Mouse (Mus musculus) gastrocnemius, postnatal 25 days (tissue): ENCODE measurements around the gene Rassf3. TPM values are rescaled to one million over a fixed set of nuclear protein-coding genes. Genes with fewer than 3 reads are reported as not detected.

Experiments
- DNase-seq: peaks from one replicate; pipeline ENCODE4 v3.0.0; 2022
- total RNA-seq, 2 experiments: library from RNA; stranded (reverse); gene quantifications; 1 replicate in 1 of 2; 2 replicates in 1 of 2; pipeline ENCODE4 v1.2.3; 2021

Gene Rassf3
- total RNA-seq, 2 experiments from 2014 or later, result 48.5 to 51.3 TPM

DNA sequence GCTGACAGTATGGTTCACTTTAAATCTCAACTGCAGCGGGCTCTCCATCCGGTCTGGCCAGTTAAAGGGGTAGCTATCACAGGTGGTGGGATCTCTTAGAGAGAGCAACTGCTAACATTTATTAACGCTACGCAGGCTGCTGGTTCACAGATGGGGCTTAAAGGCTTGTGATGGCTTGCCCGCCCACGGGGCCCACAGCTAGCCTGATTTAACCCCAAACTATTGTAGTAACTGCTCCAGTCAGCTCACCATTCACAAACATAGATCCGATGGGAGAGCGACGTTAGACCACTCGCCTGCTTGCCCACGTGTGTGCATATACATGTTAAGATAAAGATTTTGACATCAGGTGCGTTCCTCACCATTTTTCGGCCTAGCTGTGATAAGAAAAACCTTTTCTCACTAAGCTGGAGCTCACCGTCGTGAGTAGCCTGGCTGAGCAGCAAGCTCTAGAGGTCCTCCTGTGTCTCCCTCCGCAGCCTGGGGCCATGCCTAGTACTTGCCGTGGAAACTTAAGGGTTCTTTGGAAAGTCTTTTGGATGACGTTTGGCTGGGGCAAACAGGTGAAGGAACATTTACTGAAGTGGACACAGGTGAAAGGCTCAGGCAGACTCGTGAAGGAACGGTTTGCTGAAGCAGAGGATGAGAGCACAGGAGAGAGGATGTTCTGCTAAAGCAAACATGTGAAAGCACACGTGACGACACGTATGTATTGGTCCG is 13.8 kb downstream of the Rassf3 start:
- no peak for DNase-seq

DNA sequence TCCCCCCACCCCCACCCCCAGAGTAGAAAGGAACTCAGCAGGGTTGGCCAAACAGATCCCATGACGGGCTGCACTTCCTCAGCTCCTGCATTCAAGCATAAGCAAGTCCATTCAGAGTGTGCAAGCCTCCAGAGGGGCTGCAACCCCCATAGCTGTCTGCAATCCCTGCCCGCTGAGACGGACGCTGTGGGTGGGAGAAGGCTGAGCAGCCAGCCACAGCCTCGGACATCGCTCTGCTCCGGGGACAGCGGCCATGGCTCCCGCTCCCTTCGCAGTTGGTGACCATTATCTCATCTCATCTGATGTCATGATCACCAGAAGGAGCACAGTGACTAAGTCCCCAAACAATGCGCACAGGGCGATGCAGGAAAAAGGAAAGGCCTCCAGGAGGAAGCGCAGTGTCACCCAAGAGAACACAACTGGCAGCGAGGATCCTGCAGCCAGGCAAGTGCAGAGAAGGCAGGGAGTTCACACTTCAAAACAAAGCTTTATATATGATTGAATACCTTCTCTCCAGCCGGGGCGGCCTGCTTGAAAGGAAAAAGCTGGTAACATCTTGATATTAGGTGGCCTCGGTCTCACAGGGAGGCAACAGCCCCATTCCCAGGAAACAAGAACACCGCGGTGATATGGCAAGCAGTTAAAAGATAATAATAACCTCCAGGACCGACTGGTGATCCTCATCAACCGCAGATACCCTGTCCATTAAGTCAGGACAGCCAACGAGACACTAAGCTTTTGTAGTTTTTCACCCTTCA is 14.6 kb downstream of the Rassf3 start:
- DNase-seq, result peak; percentile 38

DNA sequence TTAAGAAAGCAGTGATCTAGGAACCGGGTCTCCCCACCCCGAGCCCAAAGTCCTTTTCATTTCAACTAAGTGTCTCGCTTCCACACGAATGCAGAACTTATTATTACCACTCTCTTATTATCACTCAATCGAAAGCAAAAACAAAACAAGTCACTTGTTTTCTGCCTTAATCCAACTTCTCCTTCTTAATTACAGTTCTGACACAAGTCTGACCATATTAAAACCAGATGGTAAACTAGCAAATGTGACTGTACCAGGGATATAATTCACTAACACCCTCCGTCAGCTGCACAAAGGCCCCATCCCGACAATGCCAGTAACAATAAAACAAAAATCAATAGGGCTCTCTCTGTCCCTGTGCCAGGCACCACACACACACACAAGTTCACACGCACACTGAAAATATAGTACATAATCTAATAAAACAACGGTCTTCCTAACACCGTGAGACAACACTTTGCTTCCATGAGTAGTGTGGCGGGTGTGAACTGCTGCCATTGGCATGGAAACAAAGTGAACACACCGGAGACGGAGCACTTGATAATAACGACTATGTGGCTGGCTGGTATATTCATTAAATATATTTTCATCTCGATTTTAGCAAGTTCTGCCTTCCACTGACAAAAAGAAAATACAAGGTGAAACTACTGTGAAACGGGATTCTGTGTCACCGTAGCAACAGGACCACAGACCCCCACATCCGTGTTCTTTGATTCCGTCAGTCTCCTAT is 16.9 kb downstream of the Rassf3 start:
- DNase-seq, result no peak

DNA sequence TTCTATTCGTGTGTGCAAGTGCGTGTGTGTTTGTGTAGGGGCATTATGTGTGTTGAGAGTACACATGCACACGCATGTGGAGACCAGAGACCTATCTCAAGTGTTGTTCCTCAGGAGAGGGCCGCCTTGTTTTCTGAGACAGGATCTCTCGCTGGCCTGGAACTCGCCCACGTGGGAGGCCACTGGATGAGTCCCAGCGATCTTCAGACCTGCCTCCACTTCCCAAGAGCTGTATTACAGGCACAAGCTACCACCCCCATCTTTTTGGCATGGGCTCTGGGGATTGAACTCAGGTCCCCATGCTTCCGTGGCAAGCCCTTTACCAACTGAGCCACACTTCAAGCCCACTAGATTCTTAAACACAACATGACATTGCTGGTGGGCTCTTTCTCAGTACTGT is 17.7 kb downstream of the Rassf3 start:
- no peak for DNase-seq

DNA sequence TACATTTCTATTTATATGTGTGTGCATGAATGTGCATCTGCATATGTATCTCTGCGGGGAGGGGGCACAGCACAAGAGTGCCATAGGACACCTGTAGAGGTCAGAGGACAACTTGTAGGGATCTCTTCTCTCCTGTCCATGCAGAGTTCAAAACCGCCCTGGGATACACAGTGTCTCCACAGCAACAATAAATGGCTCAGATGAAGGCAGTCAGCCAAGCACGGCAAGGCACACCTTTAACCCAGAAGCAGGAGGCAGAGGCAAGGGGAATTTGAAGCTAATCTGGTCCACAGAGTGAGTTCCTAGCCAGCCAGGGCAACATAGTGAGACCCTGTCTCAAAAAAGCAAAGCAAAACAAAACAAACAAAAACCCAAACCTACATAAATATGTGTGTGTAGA is 18.8 kb downstream of the Rassf3 start:
- no peak for DNase-seq

DNA sequence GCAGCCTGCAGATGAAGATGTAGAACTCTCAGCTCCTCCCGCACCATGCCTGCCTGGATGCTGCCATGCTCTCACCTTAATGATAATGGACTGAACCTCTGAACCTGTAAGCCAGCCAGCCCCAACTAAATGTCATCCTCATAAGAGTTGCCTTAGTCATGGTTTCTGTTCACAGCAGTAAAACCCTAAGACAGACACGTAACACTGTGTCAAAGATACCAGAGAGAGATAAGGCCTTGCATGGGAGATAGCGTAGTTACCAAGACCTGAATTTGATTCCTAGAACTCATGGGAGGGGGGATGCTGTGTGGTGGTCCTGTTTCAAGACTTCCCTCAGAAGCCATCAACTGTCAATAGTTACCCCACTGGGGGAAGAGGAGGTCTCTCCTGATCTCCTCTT is 20.6 kb downstream of the Rassf3 start:
- no peak for DNase-seq

DNA sequence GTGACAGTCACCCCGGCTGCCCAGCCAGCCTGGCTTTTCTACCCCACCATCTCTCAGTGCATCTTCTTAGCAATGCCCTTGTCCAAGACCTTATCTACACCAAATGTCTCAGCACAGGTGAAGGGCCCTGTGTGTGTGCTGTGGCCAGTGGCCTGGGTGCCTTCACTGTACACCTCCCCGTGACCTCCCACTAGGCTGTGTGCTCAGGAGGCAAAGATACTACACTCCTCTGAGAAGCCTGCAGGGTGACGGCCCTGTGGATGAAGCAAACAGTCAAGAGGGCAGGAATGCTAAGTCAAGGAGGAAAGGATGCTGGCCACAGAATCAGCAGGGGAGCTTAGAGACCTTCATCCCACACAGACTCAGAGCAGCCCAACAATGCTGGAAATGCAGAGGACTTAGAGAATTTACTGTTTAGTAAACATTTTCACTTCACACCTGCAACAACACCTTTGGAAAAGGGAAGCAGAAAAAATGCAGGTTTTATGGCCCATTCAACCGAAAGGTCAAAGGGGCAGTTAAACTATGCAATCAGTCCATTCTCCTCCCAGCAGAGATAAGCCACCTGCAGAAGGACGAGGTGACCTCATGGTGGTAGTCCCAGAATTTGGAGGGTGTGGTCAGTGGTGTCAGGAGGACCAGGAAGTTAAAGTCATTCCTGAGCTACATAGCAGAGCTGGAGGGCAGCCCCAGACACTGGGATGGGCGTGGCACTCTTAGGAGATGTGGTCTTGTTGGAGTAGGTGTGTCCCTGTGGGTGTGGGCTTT is 21.3 kb downstream of the Rassf3 start:
- DNase-seq, result no peak

DNA sequence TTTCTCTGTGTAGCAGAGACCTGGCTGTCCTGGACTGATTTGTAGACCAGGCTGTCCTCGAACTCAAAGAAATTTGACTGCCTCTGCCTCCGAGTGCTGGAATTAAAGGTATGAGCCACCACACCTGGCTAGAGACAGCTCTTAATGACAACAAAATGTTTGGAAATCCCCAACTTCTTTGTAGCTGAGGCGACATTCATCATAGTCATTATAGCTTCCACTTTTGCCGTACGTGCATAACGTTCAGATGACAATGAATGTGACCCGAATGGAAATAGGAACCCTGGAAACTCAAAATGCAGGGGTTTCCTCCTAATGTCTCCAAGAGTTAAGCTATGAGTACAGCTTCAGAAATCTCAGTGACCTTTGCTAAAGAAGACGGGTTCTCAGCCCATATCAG is 22.1 kb downstream of the Rassf3 start:
- DNase-seq, result no peak

DNA sequence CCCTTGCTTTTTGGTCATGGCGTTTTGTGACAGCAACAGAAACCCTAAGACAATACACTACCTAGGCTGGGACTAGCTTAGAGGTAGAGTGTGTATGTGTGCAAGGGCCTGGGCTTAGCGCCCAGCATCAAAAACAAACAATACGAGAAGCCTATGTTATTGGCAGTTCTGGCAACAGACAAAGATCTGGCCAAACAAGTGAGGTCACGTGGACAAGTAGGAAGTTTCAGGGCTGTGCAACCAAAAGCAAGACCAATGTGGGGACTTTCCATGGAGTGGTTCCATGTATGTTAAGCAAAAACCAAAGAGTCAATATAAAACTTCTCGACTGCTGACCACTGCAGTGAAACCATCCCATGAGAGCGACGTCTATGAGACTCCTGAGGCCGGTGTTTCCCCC is 30.3 kb downstream of the Rassf3 start:
- DNase-seq, result no peak

DNA sequence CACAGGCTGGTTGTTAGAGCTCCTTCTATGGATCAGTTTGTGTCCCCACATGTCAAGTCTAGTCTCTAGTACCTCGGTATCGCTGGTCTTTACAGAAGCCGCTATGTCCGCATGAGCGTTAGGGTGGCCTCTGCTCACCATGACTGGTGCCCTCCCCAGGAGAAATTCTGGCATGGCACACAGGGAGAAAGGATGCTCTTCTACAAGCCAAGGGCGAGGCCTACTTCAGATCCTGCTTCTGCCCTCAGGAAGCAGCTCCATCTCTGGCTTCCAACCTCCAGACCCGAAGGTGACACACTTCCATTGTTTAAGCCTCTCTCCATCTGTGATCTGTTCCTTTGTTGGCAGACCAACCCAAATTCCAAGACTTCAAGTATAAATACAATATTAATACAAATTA is 31.9 kb downstream of the Rassf3 start:
- no peak for DNase-seq

DNA sequence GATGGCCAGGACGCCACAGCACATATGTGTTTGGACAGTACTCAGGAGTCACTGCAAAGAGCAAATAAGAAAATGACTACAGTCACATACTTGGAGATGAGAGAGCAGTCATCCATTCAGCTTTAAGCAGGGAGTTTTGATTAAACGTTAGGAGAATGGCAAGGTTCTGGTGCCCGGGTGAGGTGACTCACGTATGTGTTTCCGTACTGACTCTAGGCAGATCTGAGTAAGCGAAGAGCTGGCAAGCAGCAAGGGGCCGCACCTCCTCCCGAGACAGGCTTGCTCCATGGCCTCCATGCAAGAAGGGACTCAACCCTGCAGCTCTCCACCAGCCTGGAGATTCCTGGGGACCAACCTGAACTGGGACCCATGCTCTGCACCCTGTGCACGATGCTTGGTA is 32.4 kb downstream of the Rassf3 start:
- no peak for DNase-seq

DNA sequence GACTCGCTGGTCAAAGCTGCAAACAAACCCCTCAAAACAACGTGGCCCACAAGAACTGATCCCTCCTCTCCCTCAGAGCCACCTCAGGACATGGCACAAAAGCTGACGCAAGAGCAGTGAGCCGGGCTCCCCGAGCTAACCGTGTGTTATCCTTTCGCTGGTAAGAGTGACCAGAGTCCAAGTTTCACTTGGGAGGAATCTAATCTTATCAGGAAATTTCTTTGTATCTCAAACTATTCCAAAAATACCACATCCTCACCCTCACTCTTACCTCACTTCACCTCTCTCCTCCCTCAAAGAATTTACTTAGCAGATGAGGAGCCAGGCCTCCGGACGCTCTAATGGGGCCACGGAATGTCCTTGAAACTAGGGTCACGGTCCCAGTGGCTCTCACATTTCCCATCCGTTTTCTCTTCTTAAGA is 36.8 kb downstream of the Rassf3 start:
- DNase-seq, result no peak

DNA sequence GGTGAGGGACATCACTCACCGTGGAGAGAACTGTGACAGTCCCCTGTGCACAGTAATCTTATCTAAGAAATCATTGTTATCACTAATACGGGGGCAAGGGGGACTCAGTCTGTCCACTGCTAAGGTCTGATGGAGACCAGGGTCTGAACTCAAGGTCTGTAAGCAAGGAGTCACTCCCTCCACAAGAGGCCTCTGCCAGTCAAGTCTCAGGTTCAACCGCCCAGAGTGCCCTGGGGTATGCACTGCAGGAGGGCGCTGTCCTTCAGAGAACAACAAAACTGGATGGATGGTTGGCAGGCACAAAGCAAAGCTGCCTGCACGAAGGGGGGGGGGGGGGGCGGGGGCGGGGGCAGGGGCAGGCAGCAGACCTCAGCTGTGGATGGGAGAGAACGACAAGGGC is 38.0 kb downstream of the Rassf3 start:
- DNase-seq, result no peak

DNA sequence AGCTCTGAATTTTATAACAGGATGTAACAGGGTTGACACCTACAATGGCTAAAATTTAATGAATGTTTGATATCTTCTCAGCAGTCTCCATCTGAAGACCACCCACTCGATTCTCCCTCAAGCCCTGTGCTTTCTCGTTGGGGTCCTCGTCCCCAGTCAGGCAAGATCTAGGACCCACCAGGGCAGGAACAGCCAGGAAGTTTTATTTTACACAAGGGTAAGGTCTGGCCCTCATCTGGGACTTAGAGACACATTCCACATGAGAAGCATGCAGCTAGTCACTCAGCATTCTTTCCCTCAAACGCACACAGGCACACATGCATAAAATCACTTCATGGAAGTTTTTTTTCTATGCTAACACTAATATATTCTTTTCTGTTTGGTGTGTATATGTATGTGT is 39.5 kb downstream of the Rassf3 start:
- DNase-seq, result no peak

DNA sequence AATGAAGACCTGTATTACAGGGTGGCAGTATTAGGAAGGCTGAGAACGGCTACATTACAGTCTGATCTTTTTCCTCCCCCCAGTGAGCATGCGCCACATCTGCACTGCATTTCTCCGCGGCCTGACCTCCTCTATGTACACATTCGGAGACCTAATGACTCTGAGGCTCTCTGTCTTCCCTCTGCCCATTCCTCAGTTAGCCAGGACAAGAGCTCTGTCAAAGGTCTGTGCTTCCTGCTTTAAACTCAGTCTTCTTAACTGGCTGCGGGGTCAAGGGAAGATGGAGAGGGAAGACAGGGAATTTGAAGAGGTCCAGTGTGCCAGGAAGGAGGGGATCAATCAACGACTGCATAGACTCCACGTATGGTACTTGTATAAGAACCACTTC is 39.9 kb downstream of the Rassf3 start:
- DNase-seq, result no peak

DNA sequence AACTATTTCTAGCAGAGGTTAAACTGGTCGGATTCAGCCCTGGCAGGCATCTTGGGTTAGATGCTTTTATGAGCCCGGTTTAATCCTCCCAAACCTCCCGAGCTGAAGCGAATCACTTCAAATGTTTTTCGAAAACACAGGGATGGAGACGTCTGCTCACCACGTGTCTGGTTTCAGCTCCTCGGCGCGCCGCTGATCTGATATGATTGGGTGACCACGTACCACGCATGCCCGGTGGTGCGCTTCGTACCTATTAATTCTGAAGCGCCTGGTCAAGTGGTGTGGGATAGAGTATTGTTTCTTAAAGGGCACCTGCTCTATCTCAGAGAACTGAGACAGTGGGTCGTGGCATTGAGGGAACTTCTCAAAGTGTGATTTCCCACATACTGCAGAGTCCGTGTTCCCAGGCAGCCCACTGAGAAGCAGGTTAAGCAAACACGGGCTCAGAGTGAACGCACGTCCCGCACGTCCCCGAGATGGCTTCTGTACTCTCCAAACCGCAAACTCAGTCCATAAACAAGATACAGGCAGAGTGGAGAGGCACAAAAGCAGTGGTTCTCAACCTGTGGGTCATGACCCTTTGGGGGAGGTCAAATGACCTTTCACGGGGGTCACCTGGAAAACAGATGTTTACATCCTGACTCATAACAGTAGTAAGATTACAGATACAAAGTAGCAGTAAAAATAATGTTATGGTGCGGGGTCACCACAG is 40.4 kb downstream of the Rassf3 start:
- DNase-seq, result no peak

DNA sequence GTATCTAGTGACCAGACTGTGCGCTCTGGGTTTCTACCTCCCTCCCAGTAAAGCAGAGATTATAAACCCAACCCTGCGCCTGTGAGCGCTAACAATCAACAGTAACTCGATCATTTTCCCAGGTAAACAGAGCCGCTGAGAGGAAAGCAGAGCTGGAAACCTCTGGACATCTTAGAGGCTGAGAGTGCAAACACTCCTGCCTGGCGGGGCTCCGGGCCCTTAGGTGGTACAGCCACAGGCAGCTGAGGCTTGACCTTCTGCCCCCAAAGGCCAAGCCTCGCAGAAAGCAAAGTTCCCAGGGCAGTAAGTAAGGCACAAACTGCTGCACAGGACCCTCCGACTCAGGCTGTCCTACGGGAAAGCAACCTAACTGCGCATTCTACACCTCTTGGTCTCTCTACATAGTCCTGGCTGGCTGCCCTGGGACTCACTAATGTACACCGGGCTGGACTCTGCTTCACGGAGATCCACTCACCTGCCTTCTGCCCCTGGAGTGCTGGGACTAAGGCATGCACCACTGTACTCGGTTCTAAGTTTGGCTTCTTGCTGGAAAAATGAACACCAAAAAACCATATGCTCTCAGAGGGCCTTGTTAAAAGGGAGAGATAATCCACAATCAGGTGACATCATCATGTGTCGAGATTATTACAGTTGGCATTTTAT is 41.6 kb downstream of the Rassf3 start:
- DNase-seq, result no peak

DNA sequence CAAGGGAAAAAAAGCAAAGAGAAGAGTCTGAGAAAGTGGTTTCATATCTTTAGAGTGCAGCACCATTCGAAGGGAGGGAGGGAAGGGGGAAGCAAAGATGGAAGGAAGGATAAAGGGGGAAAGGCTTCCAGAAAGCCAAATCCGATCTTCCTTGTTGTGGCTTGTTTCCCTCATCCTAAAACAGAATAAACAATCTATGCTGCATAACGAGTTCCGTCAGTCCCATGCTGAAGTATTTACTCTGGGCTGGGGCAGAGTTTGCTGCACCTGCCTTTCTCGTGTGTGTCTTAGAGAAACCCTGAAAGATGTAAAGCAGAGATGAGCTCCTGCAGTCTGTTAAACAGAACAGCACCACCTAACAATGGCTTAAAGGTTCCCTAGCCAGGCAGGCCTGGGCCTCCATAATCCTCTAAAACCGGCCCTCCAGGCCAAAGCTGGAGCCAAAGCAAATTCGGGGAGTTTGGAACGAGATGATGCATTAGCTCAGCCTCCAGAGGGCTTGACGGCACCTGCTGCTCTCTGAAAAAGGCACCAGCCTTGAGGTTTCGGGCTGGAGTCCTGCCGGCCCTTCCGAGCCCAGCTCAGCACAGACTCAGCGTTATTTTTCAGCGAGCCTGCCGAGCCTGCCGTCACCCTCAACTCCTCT is 43.4 kb downstream of the Rassf3 start:
- DNase-seq, result no peak

DNA sequence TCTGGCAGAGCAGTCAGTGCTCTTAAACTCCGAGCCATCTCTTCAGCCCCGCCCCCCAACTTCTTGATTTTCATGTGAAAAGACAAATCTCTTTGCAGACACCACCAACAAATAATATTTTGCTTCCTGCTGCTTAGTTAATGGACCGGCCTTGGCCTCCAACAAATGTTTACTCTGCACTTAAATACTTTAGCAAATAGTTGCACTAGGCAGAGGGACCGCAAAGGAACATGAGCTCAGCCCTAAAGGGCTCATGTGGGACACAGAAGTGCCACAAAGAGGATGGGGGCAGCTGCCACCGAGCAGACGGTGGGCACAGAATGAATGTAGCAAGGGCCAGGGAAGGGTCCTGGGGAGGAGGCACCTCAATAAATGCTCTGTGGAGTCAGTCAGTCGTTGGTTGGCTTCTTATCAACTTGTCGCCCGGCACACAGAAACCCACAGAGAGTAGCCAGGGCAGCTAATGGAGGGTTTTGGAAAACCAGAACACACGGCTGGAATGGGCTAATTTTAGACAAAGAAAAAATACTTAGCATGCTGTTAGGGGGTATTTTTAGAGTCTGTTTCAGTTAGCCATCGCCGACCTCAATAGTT is 44.0 kb downstream of the Rassf3 start:
- DNase-seq, result no peak
